Mouse (Mus musculus) olfactory bulb, adult 2 months (tissue): ENCODE results near the gene Fgfr2.

Experiments
- CTCF ChIP-seq: fragments of 200-500 bp; IDR thresholded peaks from 2 replicates; pipeline ENCODE4 v1.5.1; 2012; ENCODE audit warnings: low read depth, mild to moderate bottlenecking, low read length, moderate library complexity; ENCODE audit not compliant: insufficient read depth
- POLR2A ChIP-seq: fragments of 200-500 bp; IDR thresholded peaks from 2 replicates; pipeline ENCODE4 v1.6.1; 2012; ENCODE audit warnings: mild to moderate bottlenecking, low read depth, low read length, moderate library complexity; ENCODE audit not compliant: insufficient read depth

- TF ChIP-seq CTCF (no peak), POLR2A (no peak)
These were observed 129.0 kb downstream of the Fgfr2 start for GRCm38 (mm10) chr7:132994120-132994519.
